Mouse (Mus musculus): ENCODE measurements around the gene Ap2s1.

- no peak for TF ChIP-seq CTCF (IDR thresholded peaks at IDR 0.05; ENCODE audit: control insufficient read depth, insufficient read depth, insufficient replicate concordance, low read depth, low read length)
- TF ChIP-seq POLR2A (IDR thresholded peaks at IDR 0.05; ENCODE audit: control insufficient read depth, low read depth, low read length) = no peak
Observed at GRCm38 (mm10) chr7:16785541-16786083, 47.4 kb downstream of the Ap2s1 start.

All from testis, adult 2 months (tissue).